Mouse (Mus musculus) right cerebral cortex, postnatal 36 days (tissue): ENCODE data around the gene Ly6g6c.

Source experiments
- DNase-seq, 2 experiments: peaks; one replicate each; pipeline ENCODE4 v3.0.0; 2022; ENCODE audit warnings: low spot score in 2 of 2, mixed read lengths in 1 of 2

Gene Ly6g6c

GRCm38 (mm10) chr17:35108097-35108496 is 42.9 kb downstream of the Ly6g6c start, which contains the start of gene Ly6g5c:
Gene Ly6g5c, plus strand, starts transcription at chr17:35108279.
- DNase-seq = no peak

GRCm38 (mm10) chr17:35111774-35112173 is 46.6 kb downstream of the Ly6g6c start:
- no peak for DNase-seq

- no peak for DNase-seq
Measured at GRCm38 (mm10) chr17:35115046-35116019, 50.1 kb downstream of the Ly6g6c start, which contains the start of gene Ly6g5b. Gene Ly6g5b, minus strand, starts transcription at chr17:35115428.
